Mouse (Mus musculus) inflammation-experienced regulatory T-cells, adult 6 months (primary cell): ENCODE data around the gene Suv39h2. TPM values are rescaled to one million over a fixed set of nuclear protein-coding genes. Genes with fewer than 3 reads are reported as not detected.

Experiments used
- ATAC-seq: one replicate; pipeline ENCODE4 v1.8.0; 2017
- polyA plus RNA-seq, 3 experiments: library from polyadenylated mRNA; unstranded; fragments of 100-300 nt; shearing (Covaris generic); gene quantifications; one replicate each; pipeline ENCODE4 v1.2.1; 2017

The Suv39h2 gene
- polyA plus RNA-seq, 3 experiments from 2014 or later, result 0.25 to 0.88 (median 0.66) TPM

DNA sequence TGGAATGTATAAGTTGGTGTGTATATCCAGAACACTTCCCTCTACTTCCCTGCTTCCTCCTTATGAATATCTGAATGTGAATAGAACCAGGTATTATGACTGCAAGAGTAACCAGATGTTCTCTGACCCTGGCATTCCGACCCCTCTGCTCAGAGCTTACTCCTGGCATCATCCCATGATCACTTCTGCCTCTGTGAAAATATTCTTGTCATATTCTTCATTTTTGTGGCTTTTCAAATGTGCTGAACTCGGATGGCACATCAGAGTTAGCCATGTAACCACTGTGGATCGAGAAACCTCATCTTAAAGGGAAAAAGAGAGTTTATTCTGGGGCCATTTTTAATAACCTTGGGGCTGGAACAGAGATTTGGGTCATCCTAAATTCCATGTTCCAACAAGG is 52.3 kb downstream of the Suv39h2 start, which contains the start of gene Meig1:
Gene Meig1, minus strand, starts transcription at position 101 of the 400 bp plus-strand sequence.
- ATAC-seq, result no peak

DNA sequence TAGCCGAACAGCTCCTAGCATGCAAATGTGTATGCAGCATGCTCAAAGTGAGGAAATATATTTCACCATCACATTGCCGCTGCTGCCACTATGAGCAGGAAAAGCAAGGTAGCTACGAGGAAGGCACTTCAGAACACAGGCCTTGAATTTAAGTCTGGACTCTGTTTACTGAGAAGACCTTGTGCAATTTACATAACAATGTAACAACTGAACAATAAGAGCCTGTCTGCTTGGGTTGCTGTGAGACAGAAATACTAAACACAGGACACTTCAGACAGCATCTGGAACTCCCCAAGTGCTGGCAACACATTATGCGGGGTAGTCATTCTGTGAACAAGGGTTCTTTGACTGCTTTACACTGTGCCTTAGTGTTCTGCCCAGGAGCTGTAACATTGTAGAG is 54.7 kb downstream of the Suv39h2 start:
- ATAC-seq, result no peak

DNA sequence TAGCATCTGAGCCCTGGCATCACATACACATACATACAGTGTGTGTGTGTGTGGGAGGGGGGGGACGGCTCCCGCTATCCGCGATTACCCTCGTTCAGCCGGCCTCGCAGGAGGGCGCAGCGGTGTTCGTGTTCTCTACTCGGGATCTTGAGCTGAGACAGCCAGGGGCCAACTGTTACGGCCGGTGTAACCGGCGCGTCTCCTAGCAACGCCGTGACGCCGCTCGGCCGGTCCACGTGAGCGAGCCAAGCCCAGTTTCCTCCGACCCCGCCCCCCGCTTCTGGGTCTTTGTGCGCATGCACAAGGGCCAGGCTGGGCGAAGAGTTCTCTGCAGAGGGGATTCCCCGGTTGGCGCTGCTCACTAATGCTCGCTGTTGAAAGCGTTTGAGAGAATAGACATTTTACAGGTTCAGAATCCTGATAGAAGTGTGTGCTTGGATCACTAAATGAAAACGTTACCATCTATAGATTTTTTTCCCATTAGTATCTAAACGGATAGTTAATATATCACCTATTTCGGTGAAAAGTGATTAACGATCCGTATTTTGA is 55.9 kb downstream of the Suv39h2 start:
- peak; percentile 78 for ATAC-seq

DNA sequence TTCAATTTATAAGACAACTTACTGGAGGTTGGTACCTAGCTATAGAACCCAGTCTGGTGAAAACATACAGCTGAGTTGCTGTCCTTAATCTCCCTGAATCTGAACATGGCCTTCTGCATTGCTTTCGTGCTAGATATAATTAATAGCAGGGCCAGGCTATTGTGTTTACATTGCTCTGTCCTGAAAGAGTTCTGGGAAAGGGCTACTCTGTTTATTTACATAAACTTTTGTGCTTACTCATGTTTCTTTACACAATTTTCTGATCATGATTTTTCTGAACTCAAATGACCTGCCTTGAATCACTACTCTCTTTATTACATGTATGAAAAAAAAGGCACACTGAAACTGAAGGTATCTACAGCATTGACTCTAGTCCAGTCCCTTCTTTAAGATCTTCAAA is 59.2 kb downstream of the Suv39h2 start:
- no peak for ATAC-seq

DNA sequence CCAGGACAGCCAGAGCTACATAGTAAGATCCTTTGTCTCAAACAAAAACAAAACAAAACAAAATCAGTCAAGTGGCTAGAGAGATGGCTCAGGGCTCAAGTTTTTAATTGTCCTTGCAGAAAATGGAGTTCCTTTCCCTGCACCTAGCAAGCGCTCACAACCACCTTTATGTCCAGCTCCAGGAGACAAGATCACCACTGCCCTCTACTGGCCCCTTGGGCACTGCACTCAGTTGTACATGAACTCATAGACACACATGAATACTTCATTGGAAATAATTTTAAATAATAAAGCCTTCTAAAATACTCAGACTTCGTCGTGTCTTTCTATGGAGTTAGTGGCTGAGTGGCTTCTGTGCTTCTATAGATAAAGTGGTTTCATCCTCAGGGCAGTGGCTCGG is 60.6 kb downstream of the Suv39h2 start:
- ATAC-seq, result no peak

DNA sequence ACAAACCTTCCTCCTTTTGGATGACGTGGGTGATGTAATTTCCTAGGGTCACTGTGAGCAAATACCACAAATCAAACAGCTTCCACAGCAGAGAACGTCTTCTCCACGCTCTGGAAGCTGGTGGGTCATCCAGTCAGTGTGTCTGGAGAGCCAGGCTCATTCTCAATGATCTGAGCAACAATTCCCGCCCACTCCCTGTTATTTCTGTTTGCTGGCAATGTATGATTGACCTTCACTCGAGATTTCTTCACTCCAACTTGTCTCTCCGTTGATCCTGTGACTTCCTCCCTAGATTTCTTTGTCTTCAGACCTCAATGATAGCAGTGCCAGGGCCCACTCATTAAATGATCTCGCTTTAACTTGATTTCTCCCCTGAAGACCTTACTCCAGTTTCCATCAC is 67.1 kb downstream of the Suv39h2 start:
- ATAC-seq, result no peak

DNA sequence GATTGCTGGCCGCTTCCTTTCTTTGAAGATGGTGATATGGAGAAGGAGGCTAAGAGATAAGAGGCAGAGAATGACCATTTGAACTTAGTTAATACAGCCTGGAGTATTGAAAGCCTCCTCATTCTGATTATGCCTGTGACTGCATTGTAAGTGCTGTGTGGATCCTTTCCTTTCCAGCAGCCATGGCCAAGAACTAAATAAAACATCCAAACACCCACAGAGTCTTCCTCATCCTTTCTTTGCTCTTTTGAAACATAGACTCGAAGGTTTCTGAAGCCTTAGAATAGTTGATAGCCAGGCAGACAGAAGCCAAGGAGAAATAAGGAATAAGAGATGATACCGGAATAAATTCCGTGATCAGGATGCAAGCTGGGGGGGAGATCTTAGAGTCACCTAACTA is 68.8 kb downstream of the Suv39h2 start:
- ATAC-seq, result no peak

Other genes with a start within 250 kb of the Suv39h2 start
- 10 to 100 TPM; 41.4 to 64.9 (median 64.0) TPM for gene Nmt2, start 190.8 kb downstream of the Suv39h2 start, polyA plus RNA-seq
- 10 to 100 TPM; 12.1 to 27.4 (median 20.1) TPM for gene Rpp38, start 142.4 kb downstream of the Suv39h2 start, polyA plus RNA-seq
- gene Acbd7, start 138.9 kb downstream of the Suv39h2 start, polyA plus RNA-seq, result not detected
- gene Olah, start 77.8 kb downstream of the Suv39h2 start, polyA plus RNA-seq, result not detected
- not detected for gene Meig1, start 52.4 kb downstream of the Suv39h2 start, polyA plus RNA-seq
- gene Dclre1c, start 50.9 kb downstream of the Suv39h2 start, polyA plus RNA-seq, result 10 to 100 TPM; 16.6 to 18.9 (median 17.0) TPM
- gene Gm45902, start 37.8 kb upstream of the Suv39h2 start, polyA plus RNA-seq, result 1 to 10 TPM; 2.9 to 4.5 (median 4.0) TPM
- gene Hspa14, start 37.8 kb upstream of the Suv39h2 start, polyA plus RNA-seq, result 100 to 1,000 TPM; 104 to 113 (median 106) TPM
- gene Cdnf, start 38.0 kb upstream of the Suv39h2 start, polyA plus RNA-seq, result under 1 TPM; 0.43 to 0.85 (median 0.61) TPM
- gene Fam107b, start 95.5 kb upstream of the Suv39h2 start, polyA plus RNA-seq, result 100 to 1,000 TPM; 193 to 316 (median 202) TPM